Mouse (Mus musculus): ENCODE data around the gene Qpctl. TPM values are rescaled to one million over a fixed set of nuclear protein-coding genes. Genes with fewer than 3 reads are reported as not detected.
"Not testable (repeated sequence)": the region's sequence is repeated elsewhere in the genome, so short reads cannot be mapped to it uniquely, and the experiment has no call there.

The Qpctl gene
- total RNA-seq, 2 experiments from 2014 or later = 1.1 to 2.4 TPM

GRCm38 (mm10) chr7:19165656-19166423 lies 16.7 kb upstream of the Qpctl start, which contains the start of gene Gipr:
Gipr (minus strand) TSS chr7:19166127.
- no peak for ATAC-seq (replicated peaks; ENCODE audit: low FRiP score, low TSS enrichment, poor library complexity, severe bottlenecking)

- ATAC-seq (replicated peaks; ENCODE audit: low FRiP score, low TSS enrichment, poor library complexity, severe bottlenecking) = peak; percentile 65
These were observed 15.9 kb upstream of the Qpctl start for GRCm38 (mm10) chr7:19164978-19165377.

GRCm38 (mm10) chr7:19164189-19164588 lies 15.1 kb upstream of the Qpctl start:
- peak; percentile 62 for ATAC-seq (replicated peaks; ENCODE audit: low FRiP score, low TSS enrichment, poor library complexity, severe bottlenecking)

GRCm38 (mm10) chr7:19163752-19164151 lies 14.7 kb upstream of the Qpctl start:
- no peak for ATAC-seq (replicated peaks; ENCODE audit: low FRiP score, low TSS enrichment, poor library complexity, severe bottlenecking)

GRCm38 (mm10) chr7:19162928-19163327 lies 13.8 kb upstream of the Qpctl start:
- no peak for ATAC-seq (replicated peaks; ENCODE audit: low FRiP score, low TSS enrichment, poor library complexity, severe bottlenecking)

GRCm38 (mm10) chr7:19160115-19160514 lies 11.0 kb upstream of the Qpctl start:
- ATAC-seq (replicated peaks; ENCODE audit: low FRiP score, low TSS enrichment, poor library complexity, severe bottlenecking) = no peak

GRCm38 (mm10) chr7:19159411-19159810 lies 10.3 kb upstream of the Qpctl start:
- no peak for ATAC-seq (replicated peaks; ENCODE audit: low FRiP score, low TSS enrichment, poor library complexity, severe bottlenecking)

- ATAC-seq (replicated peaks; ENCODE audit: low FRiP score, low TSS enrichment, poor library complexity, severe bottlenecking) = no peak
These were observed 9.5 kb upstream of the Qpctl start for GRCm38 (mm10) chr7:19158601-19159000.

GRCm38 (mm10) chr7:19157160-19157800 lies 8.2 kb upstream of the Qpctl start:
- peak; percentile 90 for ATAC-seq (replicated peaks; ENCODE audit: low FRiP score, low TSS enrichment, poor library complexity, severe bottlenecking)

- ATAC-seq (replicated peaks; ENCODE audit: low FRiP score, low TSS enrichment, poor library complexity, severe bottlenecking) = no peak
These were observed 6.9 kb upstream of the Qpctl start for GRCm38 (mm10) chr7:19155825-19156475.

GRCm38 (mm10) chr7:19154796-19155195 lies 5.7 kb upstream of the Qpctl start:
- no peak for ATAC-seq (replicated peaks; ENCODE audit: low FRiP score, low TSS enrichment, poor library complexity, severe bottlenecking)

GRCm38 (mm10) chr7:19151121-19151520 lies 2.0 kb upstream of the Qpctl start:
- not testable (repeated sequence) for ATAC-seq (replicated peaks; ENCODE audit: low FRiP score, low TSS enrichment, poor library complexity, severe bottlenecking)

- ATAC-seq (replicated peaks; ENCODE audit: low FRiP score, low TSS enrichment, poor library complexity, severe bottlenecking) = peak; percentile 81
These were observed 535 bp upstream of the Qpctl start, which contains the start of gene Snrpd2 for GRCm38 (mm10) chr7:19149626-19150025. Snrpd2 (plus strand) TSS chr7:19149722.

- no peak for ATAC-seq (replicated peaks; ENCODE audit: low FRiP score, low TSS enrichment, poor library complexity, severe bottlenecking)
These were observed 764 bp downstream of the Qpctl start for GRCm38 (mm10) chr7:19148180-19148874.

GRCm38 (mm10) chr7:19147497-19148045 lies 1.5 kb downstream of the Qpctl start:
- no peak for ATAC-seq (replicated peaks; ENCODE audit: low FRiP score, low TSS enrichment, poor library complexity, severe bottlenecking)

- ATAC-seq (replicated peaks; ENCODE audit: low FRiP score, low TSS enrichment, poor library complexity, severe bottlenecking) = no peak
These were observed 2.3 kb downstream of the Qpctl start for GRCm38 (mm10) chr7:19146793-19147192.

GRCm38 (mm10) chr7:19137380-19137779 lies 11.7 kb downstream of the Qpctl start:
- ATAC-seq (replicated peaks; ENCODE audit: low FRiP score, low TSS enrichment, poor library complexity, severe bottlenecking) = 0 out of 2 replicates have a peak, but pooled peaks have one; percentile 35

- ATAC-seq (replicated peaks; ENCODE audit: low FRiP score, low TSS enrichment, poor library complexity, severe bottlenecking) = no peak; the same call in 1 of the 2 replicates
These were observed 12.3 kb downstream of the Qpctl start for GRCm38 (mm10) chr7:19136673-19137334.

- 0 out of 2 replicates have a peak, but pooled peaks have one; percentile 11 for ATAC-seq (replicated peaks; ENCODE audit: low FRiP score, low TSS enrichment, poor library complexity, severe bottlenecking)
These were observed 12.9 kb downstream of the Qpctl start for GRCm38 (mm10) chr7:19136168-19136567.
